Mouse (Mus musculus) induced T-regulatory cell, adult 2 months (primary cell): Measurements from ENCODE around the gene Ipo4.

Experiments
- DNase-seq: peaks from one replicate; pipeline ENCODE4 v3.0.0-alpha.2; 2012; ENCODE audit warnings: low read depth

The Ipo4 gene

DNA sequence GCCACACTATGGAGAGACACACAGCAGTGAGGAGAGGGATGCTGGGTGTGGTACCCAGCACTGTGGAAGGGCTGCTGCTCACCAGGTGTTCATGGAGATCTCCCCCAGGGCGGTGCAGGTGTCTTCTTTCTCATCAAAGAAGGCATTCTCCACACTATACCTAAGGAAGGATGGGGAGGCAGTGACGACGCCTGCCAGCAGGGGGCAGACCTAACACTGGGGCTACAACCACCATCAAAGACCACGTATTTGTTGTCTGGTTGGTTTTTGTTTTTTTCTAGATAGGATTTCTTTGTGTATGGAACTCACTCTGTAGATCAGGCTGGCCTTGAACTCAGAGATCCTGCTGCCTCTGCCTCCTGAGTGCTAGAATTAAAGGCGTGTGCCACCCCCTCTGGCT, 6.4 kb downstream of the Ipo4 start:
- peak; percentile 83 for DNase-seq

DNA sequence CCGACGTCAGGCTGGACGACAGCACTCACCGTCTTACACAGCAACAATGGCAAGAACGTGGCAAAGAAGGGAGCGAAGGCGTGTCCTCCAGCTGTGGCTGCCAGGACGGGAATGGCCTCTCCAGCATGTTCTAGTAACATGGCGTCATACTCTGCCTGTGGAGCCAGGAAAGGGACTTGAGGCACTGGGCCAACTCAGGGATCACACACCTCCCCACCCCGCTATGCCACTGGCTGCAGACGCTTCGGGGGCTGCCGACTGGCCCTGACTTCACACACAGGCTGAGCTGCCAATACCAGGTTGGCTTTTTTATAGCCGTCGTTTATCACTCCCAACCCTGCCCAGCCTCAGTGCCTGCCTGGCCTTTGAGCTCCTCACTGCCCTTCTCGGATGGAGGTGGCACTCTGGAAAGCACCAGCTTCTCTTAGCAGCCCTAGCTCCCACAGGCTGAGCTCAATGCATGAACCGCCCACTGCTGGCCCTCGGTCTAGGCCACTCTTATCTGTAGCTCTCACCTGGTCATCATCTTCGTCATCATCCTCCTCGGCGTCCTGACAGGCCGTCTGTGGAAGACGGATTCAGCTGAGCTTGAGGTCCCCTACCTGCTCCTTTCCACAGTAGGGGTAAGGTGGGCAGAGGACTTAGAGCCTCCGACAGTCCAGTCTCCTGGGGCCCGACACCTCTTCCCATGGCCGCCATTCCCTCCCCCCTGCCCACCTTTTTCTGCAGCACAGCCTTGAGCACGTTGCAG, 7.5 kb downstream of the Ipo4 start:
- DNase-seq = no peak

GRCm38 (mm10) chr14:55618486-55619195, 17.1 kb downstream of the Ipo4 start:
- DNase-seq = peak; percentile 47

DNA sequence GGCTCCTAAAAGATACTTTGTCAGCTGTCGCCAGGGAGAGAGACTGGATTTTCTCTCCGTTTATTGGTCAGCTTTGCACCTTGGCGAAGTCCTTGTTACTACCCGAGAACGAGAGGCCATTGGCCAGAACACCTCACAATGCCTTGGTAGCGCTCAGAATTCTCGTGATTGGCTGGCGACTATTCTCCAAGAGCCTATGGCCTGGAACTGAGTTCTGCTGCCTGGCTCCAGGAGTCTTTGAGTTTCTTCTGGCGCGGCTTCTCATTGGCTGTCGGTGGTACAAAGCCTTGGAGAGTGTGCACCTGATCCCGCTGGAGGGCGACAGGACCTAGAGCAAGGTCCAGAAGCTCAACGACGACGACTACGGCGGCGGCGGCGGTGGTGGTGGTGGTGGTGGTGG, 17.9 kb downstream of the Ipo4 start, which contains the start of gene Rec8:
Rec8 (plus strand) TSS at position 216 of the 400 bp plus-strand sequence.
- peak; percentile 65 for DNase-seq

DNA sequence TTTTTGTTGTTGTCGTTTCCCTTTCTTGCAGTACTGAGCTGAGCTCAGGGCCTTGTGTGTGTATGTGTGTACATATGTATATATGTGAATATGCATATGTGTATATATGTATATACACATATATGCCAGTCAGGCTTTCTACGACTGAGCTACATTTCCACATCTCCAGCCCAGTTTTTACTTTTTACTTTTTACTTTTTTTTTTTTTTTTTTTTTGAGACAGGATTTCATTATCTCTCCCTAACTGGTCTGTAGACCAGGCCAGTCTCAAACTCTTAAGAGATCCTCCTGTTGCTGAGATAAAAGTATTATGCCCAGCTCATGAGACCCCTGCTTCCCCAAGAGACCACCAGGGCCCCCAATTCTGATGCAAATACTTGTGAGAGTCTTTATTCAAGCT, 18.9 kb downstream of the Ipo4 start:
- DNase-seq = no peak

GRCm38 (mm10) chr14:55615876-55616275, 19.9 kb downstream of the Ipo4 start:
- no peak for DNase-seq

DNA sequence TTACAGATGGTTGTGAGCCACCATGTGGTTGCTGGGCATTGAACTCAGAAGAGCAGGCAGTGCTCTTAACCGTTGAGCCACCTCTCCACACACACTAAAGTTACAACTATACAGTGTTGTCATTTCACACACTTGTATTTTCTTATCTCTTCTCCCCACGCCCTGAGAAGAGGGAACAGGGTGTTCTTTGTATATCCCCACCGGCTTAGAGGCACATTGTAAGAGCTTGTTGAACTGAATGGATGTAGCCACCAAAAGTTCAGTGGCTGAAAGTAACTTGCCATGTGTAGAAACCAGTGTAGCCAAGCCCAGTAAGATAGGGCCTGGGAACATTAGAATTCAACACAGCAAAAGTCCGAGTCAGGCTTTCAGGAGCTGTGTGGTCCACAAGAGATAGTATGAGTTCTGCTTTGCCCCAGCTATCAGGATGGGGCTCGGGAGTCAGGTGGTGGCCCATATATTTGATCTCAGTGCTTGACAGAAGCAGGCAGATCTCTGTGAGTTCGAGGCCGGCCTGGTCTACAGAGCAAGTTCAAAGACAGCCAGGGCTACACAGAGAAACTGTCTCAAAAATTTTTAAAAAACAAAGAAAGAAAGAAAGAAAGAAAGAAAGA, 21.1 kb downstream of the Ipo4 start:
- no peak for DNase-seq

GRCm38 (mm10) chr14:55613346-55613745, 22.4 kb downstream of the Ipo4 start:
- no peak for DNase-seq

DNA sequence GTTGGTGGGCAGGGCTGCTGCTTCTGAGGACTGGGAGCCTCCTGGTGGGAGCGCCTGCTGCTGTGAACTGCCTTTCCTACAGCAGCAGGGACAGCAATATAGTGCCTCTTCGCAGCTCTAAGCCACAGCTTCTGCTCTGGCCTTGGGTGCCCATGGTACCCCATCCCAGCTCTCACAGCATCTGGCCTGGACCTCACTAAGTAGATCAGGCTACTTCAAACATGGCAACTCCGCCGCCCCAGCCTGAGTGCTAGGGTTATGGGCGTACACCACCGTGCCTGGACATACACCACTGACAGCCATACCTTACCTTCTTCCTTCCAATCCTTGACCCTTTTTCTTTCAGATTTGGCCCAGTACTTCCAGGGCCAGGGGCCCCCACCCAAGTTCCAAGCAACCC, 27.4 kb downstream of the Ipo4 start:
- no peak for DNase-seq

DNA sequence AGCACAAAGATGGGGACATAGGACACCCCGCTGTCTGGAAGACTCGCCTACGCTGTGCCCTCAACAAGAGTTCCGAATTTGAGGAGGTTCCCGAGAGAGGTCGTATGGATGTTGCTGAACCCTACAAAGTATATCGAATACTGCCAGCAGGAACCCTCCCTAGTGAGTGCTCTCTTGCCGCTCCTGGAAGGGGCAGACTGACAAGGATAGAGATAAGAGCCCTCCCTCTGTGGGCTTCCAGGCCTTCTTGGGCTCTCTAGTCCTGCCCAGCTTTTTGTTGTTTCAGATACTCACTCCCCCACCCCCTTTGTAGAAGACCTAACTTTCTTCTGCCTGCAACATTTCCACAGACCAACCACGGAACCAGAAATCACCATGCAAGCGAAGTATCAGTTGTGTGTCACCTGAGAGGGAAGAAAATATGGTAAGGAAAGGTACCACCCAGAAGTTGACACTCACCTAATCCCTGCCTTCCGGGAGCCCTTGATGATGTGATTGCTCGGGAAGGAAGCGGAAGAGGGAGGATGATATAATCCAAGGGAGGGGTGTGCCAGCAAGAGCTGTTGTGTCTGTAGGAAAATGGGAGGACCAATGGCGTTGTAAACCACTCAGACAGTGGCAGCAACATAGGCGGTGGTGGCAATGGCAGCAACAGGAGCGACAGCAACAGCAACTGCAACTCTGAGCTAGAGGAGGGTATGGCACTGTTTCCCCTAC, 29.9 kb downstream of the Ipo4 start:
- no peak for DNase-seq

GRCm38 (mm10) chr14:55604823-55605222, 30.9 kb downstream of the Ipo4 start:
- DNase-seq = peak; percentile 62

GRCm38 (mm10) chr14:55603633-55604576, 31.9 kb downstream of the Ipo4 start:
- peak; percentile 99 for DNase-seq

- no peak for DNase-seq
Measured at GRCm38 (mm10) chr14:55603271-55603632, 32.5 kb downstream of the Ipo4 start, which contains the start of gene Irf9. Irf9 (plus strand) TSS chr14:55603571.

GRCm38 (mm10) chr14:55598521-55599390, 37.0 kb downstream of the Ipo4 start:
- DNase-seq = no peak

DNA sequence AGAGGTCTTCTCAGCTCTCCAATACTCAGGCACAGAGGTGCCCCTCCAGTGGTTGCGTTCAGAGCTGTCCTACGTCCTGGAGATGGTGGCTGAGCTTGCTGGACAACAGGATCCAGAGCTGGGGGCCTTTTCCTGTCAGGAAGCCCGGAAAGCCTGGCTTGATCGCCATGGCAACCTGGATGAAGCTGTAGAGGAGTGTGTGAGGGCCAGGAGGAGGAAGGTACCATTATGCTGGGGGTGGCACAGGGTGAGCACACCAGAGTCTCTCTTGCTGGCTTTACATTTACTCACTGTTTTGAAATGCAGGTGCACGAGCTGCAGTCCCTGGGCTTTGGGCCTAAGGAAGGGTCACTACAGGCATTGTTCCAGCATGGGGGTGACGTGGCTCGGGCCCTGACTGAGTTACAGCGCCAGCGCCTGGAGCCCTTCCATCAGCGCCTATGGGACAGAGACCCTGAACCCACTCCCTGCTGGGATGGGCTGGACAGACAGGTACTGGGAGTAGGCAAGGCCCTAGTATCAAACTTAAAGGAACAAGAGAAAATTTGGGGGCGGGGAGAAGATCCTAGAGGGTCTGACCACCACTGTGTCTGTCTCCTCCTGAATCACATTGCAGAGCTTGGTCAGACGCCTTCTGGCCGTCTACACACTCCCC, 39.6 kb downstream of the Ipo4 start:
- no peak for DNase-seq

DNA sequence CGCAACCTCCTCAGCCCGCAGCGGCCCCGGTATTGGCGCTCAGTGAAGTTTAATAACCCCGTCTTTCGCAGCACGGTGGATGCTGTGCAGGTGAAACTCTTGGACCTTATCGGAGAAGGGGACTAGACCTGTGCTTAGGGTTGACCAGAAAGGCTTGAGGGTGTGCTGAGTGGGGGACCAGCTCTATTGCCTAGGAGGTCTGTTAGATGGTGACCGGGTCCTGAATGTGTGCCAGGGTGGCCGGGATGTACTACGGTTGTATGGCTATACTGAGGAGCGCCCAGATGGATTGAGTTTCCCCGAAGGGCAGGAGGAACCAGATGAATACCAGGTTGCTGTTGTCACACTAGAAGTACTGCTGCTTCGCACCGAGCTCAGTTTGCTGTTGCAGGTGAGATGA, 43.5 kb downstream of the Ipo4 start:
- no peak for DNase-seq

- DNase-seq = peak; percentile 97
Measured at GRCm38 (mm10) chr14:55591331-55591891, 44.3 kb downstream of the Ipo4 start, which contains the start of gene Rnf31. Rnf31 (plus strand) TSS chr14:55591708.

DNA sequence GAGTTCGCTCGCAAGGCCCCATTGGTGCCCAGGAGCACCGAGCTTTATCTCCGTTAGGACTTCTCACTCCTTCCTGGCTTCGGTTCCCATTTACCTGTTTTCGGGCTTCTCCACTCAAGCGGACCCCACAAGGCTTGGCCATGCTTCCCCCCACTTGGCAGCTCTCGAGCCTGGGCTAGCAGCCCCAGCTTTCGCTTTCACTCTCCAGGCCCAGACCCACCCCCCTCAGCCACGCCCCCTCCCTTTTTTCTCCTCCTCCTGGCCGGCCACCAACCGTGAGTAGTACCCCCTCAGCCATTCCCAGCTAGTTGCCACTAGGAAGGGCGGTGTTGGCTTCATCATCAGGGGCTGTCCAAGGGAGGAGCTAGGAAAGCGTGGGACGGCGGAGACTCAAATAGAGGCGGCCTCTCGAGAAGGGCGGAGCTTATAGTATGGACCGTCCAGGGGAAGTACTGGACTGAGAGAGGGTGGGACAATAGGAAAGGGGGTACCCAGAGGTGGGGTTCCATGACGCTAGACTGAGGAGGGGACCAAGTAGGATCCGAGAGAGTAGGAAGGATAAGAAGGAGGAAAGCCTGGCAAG, 44.9 kb downstream of the Ipo4 start, which contains the start of gene Psme2:
Psme2 (minus strand) TSS at position 366 of the 583 bp plus-strand sequence.
- peak; percentile 97 for DNase-seq
